Mouse (Mus musculus) effector memory CD4-positive, alpha-beta T cell, adult 5 months (primary cell): ENCODE results near the gene Fam210b. TPM values are rescaled to one million over a fixed set of nuclear protein-coding genes. Genes with fewer than 3 reads are reported as not detected.

Experiments
- polyA plus RNA-seq: library from polyadenylated mRNA; unstranded; fragments of 100-300 nt; shearing (Covaris generic); gene quantifications from one replicate; pipeline ENCODE4 v1.2.1, GENCODE M21; 2017

Fam210b gene
- 11.4 TPM for polyA plus RNA-seq

DNA sequence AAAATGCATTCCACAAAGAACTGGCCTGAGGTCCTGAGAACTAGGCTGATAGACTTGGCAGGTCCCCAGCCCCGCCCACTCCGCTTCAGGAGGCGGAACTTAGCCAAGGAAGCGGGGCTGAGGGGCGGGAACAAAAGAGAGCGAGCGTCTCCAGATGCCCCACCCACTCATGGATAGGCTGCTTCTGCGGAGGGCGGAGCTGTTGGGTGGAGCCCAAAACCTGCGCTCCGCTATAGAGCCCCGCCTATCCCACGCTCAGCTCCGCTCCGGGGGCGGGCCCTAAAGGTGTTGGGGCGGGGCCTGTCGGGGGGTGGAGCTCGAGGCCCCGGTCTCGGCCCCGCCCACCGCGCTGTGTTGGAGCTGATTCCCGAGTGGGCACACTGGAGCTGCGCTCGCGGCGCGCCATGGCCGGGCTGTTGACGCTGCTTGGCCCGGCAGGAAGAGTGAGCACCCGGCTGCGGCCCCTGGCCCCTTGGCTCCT, at the start of gene Fam210b:
Gene Fam210b, plus strand, starts transcription at position 308 of the 481 bp plus-strand sequence.

DNA sequence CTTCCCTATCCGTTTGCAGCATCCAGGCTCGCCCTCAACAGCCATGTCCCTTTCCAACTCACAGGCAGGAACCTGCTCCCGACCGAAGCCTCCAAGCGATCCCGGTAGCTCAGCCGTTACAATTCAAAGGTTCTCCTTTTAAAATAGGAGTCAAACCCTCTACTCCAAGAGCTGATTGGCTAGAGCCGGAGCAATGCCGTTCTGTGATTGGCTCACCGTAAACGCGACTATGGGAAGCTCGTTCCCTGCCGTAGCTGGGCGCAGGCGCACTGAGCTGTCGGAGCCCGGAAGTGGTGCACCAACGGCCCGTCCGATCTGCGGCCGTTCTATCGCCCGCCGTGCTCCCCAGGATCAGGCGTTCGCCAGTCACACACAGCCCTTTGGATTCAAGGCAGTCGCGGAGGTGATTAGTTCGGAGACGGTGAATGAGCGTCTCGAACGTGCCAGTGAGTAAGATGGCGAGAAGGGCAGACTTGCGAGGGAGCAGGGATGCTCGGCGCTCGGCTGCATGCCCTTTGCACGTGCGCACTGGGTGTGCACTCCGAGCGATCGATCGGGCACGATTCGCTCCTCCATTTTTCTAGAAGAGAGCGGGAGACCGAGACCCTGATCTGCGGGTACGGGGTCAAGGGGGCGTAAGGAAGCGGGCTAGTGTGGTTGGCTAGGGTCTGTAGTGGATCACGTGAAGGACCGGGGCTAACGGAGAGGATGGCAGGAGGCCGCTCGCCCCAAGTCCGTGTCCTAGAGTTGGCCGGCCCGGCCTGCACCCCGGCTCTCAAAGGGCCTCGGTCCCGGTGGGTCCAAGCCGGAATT, 25.3 kb downstream of the Fam210b start, which contains the start of the genes Aurka and Cstf1:
Gene Aurka, minus strand, starts transcription at position 125 of the 813 bp plus-strand sequence.
Gene Cstf1, plus strand, starts transcription at position 271 of the 813 bp plus-strand sequence.

DNA sequence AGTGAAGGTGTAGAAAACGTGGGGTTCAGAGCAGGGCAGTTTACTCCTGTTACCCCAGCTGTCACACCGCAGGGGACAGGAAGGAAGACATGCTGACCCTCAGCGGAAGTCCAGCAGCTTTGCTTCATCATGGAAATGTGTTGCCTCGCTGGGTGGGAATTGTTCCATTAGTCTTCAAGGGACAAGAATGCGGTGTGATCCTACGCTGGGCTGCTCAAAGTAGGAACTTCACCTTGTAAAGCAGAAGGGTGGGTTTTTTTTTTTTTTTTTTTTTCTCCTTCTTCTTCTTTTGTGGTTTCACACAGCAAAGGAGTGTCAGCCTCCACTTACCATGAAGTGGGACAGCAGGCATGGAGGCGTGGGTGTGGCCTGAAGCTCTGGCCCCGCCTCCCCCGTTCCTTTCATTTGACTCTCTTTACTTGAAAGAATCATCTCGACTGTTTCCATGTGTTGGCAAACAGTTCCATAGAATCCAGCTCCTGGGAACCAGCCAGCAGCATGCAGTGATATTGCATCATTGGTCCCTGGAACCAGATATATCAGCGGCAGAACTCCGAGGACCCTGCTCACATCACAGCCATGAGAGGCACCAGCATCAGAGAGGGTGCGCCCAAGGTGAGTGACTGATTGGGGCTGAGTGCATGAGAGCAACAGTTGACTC, 48.2 kb downstream of the Fam210b start, which contains the start of gene Cass4:
Gene Cass4, plus strand, starts transcription at position 404 of the 661 bp plus-strand sequence.

Other genes starting within 250 kb of the Fam210b start
- gene Mc3r, start 97.1 kb upstream of the Fam210b start, polyA plus RNA-seq, result not detected
- 2.5 TPM for gene Aurka, start 25.0 kb downstream of the Fam210b start, polyA plus RNA-seq
- 13.1 TPM for gene Cstf1, start 25.1 kb downstream of the Fam210b start, polyA plus RNA-seq
- gene Cass4, start 48.2 kb downstream of the Fam210b start, polyA plus RNA-seq, result 2.2 TPM
- gene Rtf2, start 95.0 kb downstream of the Fam210b start, polyA plus RNA-seq, result 69.9 TPM
- gene Gcnt7, start 113.0 kb downstream of the Fam210b start, polyA plus RNA-seq, result 3.5 TPM
- gene Fam209, start 127.0 kb downstream of the Fam210b start, polyA plus RNA-seq, result not detected
- not detected for gene Tfap2c, start 204.0 kb downstream of the Fam210b start, polyA plus RNA-seq